Mouse (Mus musculus): ENCODE measurements around the gene Sox11. TPM values are rescaled to one million over a fixed set of nuclear protein-coding genes. Genes with fewer than 3 reads are reported as not detected.

The Sox11 gene
- polyA plus RNA-seq (2015; fragmentation: Nextera tagmentation; extraction: Ambion mirVana) = 0.91 and 0.98 TPM in 2 replicates

GRCm38 (mm10) chr12:27341871-27342690 lies at the start of gene Sox11:
TSS of gene Sox11 (minus strand) at chr12:27342574.
- under 1% methylated on average over 83 of the region's 95 CpGs for WGBS (ENCODE audit: insufficient replicate concordance)
- H3K4me2 ChIP-seq = peak within 1 kb of the TSS; percentile 57
- no peak within 1 kb of the TSS for H3K27ac ChIP-seq (replicated peaks)
- no peaks in the 10 kb centered on the region for H3K9me3 ChIP-seq (replicated peaks)
- peaks cover 12% of the 10 kb centered on the region for H3K4me1 ChIP-seq (replicated peaks)
- no peaks in the 10 kb centered on the region for H3K36me3 ChIP-seq (replicated peaks)
- no peak within 1 kb of the TSS for H3K9ac ChIP-seq
- peaks cover 73% of the 10 kb centered on the region for H3K27me3 ChIP-seq
- no peak for ATAC-seq (ENCODE audit: insufficient read depth)
- H3K4me3 ChIP-seq (replicated peaks) = peak within 1 kb of the TSS; percentile 42

DNA sequence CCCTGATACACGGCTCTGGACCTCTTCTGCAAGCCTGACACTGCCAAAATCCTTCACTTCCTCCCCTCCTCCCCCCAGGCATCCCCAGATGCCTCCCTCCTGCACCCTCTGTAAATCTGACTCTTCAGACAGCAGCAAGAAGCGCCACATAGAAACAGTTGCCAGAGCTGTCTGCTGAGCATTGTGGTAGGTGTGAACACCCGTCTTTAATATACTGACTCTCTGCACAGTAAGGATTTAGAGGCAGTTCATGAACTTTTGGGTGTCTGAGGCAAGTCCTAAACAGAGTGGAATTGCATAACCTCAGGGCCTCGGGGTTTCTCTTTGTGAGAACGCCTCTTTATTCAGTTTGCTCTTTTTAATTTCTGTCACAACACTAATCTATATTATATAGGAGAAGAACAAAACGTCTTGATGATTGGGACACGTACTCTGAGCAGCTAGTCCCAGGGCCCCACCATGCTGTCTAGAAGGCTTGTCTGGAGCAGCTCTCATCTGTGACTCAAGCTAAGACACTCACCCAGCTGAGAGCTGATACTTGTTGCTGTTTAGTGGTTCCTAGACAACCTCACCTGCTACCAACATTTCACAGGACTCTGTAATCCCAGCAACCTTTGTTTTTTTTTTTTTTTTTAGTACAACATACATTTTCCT lies 49.4 kb upstream of the Sox11 start:
- Histone ChIP-seq H3K27ac (replicated peaks) (no peak overlapping the region), H3K9ac (no peak overlapping the region), H3K36me3 (replicated peaks) (no peaks in the 10 kb centered on the region), H3K9me3 (replicated peaks) (no peaks in the 10 kb centered on the region), H3K4me3 (replicated peaks) (no peak overlapping the region), H3K4me2 (no peak overlapping the region), H3K4me1 (replicated peaks) (no peaks in the 10 kb centered on the region), H3K27me3 (no peaks in the 10 kb centered on the region)
- no peak for ATAC-seq (ENCODE audit: insufficient read depth)
- 41% methylated on average over 7 of the region's 7 CpGs for WGBS (ENCODE audit: insufficient replicate concordance)

DNA sequence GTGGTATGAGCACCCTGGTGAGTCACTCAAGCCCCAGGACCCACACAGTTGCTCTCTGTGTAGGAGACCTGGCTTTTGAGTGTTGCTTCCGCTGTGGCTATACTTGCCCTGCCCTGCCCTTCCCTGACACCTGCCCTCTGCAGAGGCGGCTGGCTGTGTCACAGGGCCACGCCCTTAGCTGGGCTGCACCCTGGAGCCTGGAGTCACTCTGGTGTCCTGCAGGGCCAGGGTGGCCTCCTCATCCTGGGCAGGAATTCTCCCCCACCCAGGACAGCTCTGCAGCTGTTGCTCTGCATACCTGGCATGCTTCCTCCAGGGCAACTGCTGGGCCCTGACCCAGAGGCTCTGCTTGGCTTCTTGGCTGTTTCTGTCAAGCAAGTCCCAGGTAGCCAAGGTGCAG lies 48.1 kb upstream of the Sox11 start:
- ATAC-seq (ENCODE audit: insufficient read depth) = no peak
- 43% methylated on average over 3 of the region's 3 CpGs for WGBS (ENCODE audit: insufficient replicate concordance)
- H3K9me3 ChIP-seq (replicated peaks) = no peaks in the 10 kb centered on the region

GRCm38 (mm10) chr12:27389429-27389828 lies 47.1 kb upstream of the Sox11 start:
- no peak overlapping the region for H3K27ac ChIP-seq (replicated peaks)
- H3K4me2 ChIP-seq = no peak overlapping the region
- no peaks in the 10 kb centered on the region for H3K4me1 ChIP-seq (replicated peaks)
- no peak for ATAC-seq (ENCODE audit: insufficient read depth)
- H3K27me3 ChIP-seq = no peaks in the 10 kb centered on the region
- no peaks in the 10 kb centered on the region for H3K36me3 ChIP-seq (replicated peaks)
- H3K4me3 ChIP-seq (replicated peaks) = no peak overlapping the region
- H3K9ac ChIP-seq = no peak overlapping the region
- no peaks in the 10 kb centered on the region for H3K9me3 ChIP-seq (replicated peaks)

More for the DNA sequence above, 48.1 kb upstream of the Sox11 start:
- no peak overlapping the region for H3K9ac ChIP-seq
- no peak overlapping the region for H3K4me2 ChIP-seq
- no peaks in the 10 kb centered on the region for H3K27me3 ChIP-seq
- H3K4me3 ChIP-seq (replicated peaks) = no peak overlapping the region
- H3K4me1 ChIP-seq (replicated peaks) = no peaks in the 10 kb centered on the region
- H3K36me3 ChIP-seq (replicated peaks) = no peaks in the 10 kb centered on the region
- H3K27ac ChIP-seq (replicated peaks) = no peak overlapping the region

GRCm38 (mm10) chr12:27372505-27372904 lies 30.1 kb upstream of the Sox11 start:
- no peaks in the 10 kb centered on the region for H3K27me3 ChIP-seq
- WGBS (ENCODE audit: insufficient replicate concordance) = 54% methylated on average over 3 of the region's 3 CpGs
- H3K27ac ChIP-seq (replicated peaks) = no peak overlapping the region
- H3K4me3 ChIP-seq (replicated peaks) = no peak overlapping the region
- no peaks in the 10 kb centered on the region for H3K9me3 ChIP-seq (replicated peaks)
- H3K4me2 ChIP-seq = no peak overlapping the region
- no peaks in the 10 kb centered on the region for H3K4me1 ChIP-seq (replicated peaks)
- ATAC-seq (ENCODE audit: insufficient read depth) = no peak
- H3K9ac ChIP-seq = no peak overlapping the region
- no peaks in the 10 kb centered on the region for H3K36me3 ChIP-seq (replicated peaks)

DNA sequence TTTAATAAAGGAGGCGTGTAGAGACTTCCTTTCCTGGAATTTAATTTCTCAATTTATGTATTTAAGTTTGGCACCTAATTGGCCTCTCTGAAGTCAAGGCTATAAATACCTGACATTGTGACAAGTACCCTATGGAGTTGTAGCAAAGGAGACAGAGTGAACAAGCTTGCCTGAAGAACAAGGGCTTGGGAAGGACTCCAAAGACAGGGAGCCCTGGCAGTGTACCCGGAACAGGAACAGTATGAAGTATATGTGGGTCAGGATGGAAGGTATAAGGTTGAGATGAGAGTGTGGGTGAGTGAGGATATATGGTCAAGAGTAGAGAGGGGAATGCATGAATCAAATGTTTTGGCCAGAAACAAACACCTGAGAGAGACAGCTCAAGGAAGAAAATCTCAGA lies 28.4 kb upstream of the Sox11 start:
- no peaks in the 10 kb centered on the region for H3K4me1 ChIP-seq (replicated peaks)
- H3K27me3 ChIP-seq = no peaks in the 10 kb centered on the region
- H3K27ac ChIP-seq (replicated peaks) = no peak overlapping the region
- no peak for ATAC-seq (ENCODE audit: insufficient read depth)
- 39% methylated on average over 2 of the region's 2 CpGs for WGBS (ENCODE audit: insufficient replicate concordance)
- no peak overlapping the region for H3K9ac ChIP-seq
- no peak overlapping the region for H3K4me3 ChIP-seq (replicated peaks)
- no peaks in the 10 kb centered on the region for H3K9me3 ChIP-seq (replicated peaks)
- no peaks in the 10 kb centered on the region for H3K36me3 ChIP-seq (replicated peaks)
- H3K4me2 ChIP-seq = no peak overlapping the region

DNA sequence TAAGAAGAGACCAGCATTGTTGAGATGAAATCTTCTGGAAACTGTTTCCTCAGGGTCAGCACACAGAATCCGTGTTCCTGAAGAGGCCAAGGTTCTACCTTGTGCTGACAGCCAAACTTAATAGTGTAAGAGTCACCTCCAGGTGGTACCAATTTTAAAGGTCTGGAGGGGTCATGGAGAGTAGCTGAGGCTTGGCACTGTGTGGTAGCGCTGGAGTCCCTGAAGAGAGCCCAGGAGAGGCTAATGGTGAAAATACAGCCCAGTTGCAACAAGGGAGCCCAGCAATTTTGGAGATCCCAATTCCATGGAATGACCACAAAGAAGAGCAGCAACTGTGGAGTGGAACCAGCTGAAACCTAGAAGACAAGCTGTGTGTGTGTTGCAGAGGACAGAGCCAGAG lies 25.1 kb upstream of the Sox11 start:
- no peak overlapping the region for H3K4me3 ChIP-seq (replicated peaks)
- no peak overlapping the region for H3K4me2 ChIP-seq
- no peaks in the 10 kb centered on the region for H3K4me1 ChIP-seq (replicated peaks)
- ATAC-seq (ENCODE audit: insufficient read depth) = no peak
- H3K9ac ChIP-seq = no peak overlapping the region
- no peaks in the 10 kb centered on the region for H3K9me3 ChIP-seq (replicated peaks)
- no peak overlapping the region for H3K27ac ChIP-seq (replicated peaks)
- no peaks in the 10 kb centered on the region for H3K27me3 ChIP-seq
- WGBS (ENCODE audit: insufficient replicate concordance) = 62% methylated on average over 2 of the region's 2 CpGs
- no peaks in the 10 kb centered on the region for H3K36me3 ChIP-seq (replicated peaks)

DNA sequence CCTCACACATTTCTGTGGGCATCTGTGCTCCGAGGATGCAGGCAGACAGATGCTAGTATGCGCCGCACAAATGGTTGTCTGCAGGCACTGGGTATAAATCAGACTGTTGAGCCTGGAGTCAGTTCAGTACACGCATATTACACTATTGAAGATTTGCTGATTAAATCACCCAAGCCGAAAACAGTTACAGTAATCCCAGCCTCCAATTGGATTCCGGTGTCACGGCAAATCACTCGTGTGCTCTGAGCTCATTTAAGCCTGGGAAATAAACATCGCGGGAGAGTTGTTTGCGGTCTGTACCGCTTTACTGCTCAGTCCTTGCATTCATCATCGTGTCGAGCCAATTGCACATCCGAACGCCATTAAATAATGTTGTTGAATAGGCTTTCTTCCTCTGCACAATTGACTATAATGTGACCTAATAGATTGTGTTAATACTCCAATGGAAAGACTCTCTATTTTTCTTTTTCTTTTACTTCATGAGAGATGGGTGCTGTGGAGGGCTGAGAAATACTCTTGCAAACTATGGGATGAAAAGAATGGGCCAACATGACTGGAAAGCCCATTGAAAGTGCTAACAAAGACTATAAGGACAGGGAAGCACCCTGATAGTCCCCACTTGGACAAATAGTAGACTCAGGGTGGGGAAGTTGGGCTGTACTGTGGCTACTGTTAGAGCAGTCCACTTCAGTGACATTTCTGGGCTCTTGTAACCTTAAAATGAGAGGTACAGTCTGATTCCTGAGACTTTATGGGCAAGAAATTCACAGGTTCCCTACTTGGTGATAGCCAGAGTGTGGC lies 21.7 kb upstream of the Sox11 start:
- Histone ChIP-seq H3K9ac (no peak overlapping the region), H3K4me2 (no peak overlapping the region), H3K27ac (replicated peaks) (no peak overlapping the region), H3K27me3 (no peaks in the 10 kb centered on the region), H3K4me1 (replicated peaks) (no peaks in the 10 kb centered on the region), H3K36me3 (replicated peaks) (no peaks in the 10 kb centered on the region), H3K4me3 (replicated peaks) (no peak overlapping the region), H3K9me3 (replicated peaks) (no peaks in the 10 kb centered on the region)
- no peak for ATAC-seq (ENCODE audit: insufficient read depth)
- WGBS (ENCODE audit: insufficient replicate concordance) = 77% methylated on average over 16 of the region's 16 CpGs

GRCm38 (mm10) chr12:27357076-27357637 lies 14.8 kb upstream of the Sox11 start:
- H3K4me2 ChIP-seq = no peak overlapping the region
- ATAC-seq (ENCODE audit: insufficient read depth) = no peak

GRCm38 (mm10) chr12:27356571-27356970 lies 14.2 kb upstream of the Sox11 start:
- no peak overlapping the region for H3K4me3 ChIP-seq (replicated peaks)
- no peaks in the 10 kb centered on the region for H3K36me3 ChIP-seq (replicated peaks)
- no peak for ATAC-seq (ENCODE audit: insufficient read depth)
- no peaks in the 10 kb centered on the region for H3K4me1 ChIP-seq (replicated peaks)
- WGBS (ENCODE audit: insufficient replicate concordance) = 69% methylated on average over 5 of the region's 5 CpGs
- H3K4me2 ChIP-seq = no peak overlapping the region
- no peak overlapping the region for H3K27ac ChIP-seq (replicated peaks)
- H3K9me3 ChIP-seq (replicated peaks) = no peaks in the 10 kb centered on the region
- no peak overlapping the region for H3K9ac ChIP-seq
- no peaks in the 10 kb centered on the region for H3K27me3 ChIP-seq

More at GRCm38 (mm10) chr12:27357076-27357637, 14.8 kb upstream of the Sox11 start:
- Histone ChIP-seq H3K9ac (no peak overlapping the region), H3K9me3 (replicated peaks) (no peaks in the 10 kb centered on the region), H3K27ac (replicated peaks) (no peak overlapping the region), H3K4me1 (replicated peaks) (no peaks in the 10 kb centered on the region), H3K36me3 (replicated peaks) (no peaks in the 10 kb centered on the region), H3K4me3 (replicated peaks) (no peak overlapping the region), H3K27me3 (no peaks in the 10 kb centered on the region)
- WGBS (ENCODE audit: insufficient replicate concordance) = 35% methylated on average over 12 of the region's 12 CpGs

All from liver, embryonic 15.5 days (tissue).